Mouse (Mus musculus) embryonic facial prominence, embryonic 12.5 days (tissue): ENCODE data around the gene Gp1bb. TPM values are rescaled to one million over a fixed set of nuclear protein-coding genes. Genes with fewer than 3 reads are reported as not detected.

Experiments used
- ATAC-seq: fragments of 200-750 bp; cut with Nextera tagmentation; 2 replicates; pipeline ENCODE4 v1.8.0; 2017; ENCODE audit not compliant: insufficient number of reproducible peaks, insufficient read depth, low FRiP score, low TSS enrichment
- H3K27ac ChIP-seq: fragments of 300-500 bp; sonication (generic); 2 replicates; pipeline ENCODE4 v1.5.1; 2016; ENCODE audit warnings: mild to moderate bottlenecking
- H3K27me3 ChIP-seq: fragments of 300-500 bp; sonication (generic); 2 replicates; pipeline ENCODE4 v1.6.1; 2016; ENCODE audit warnings: mild to moderate bottlenecking, moderate library complexity
- H3K36me3 ChIP-seq: fragments of 300-500 bp; sonication (generic); 2 replicates; pipeline ENCODE4 v1.6.1; 2016; ENCODE audit warnings: mild to moderate bottlenecking
- H3K4me1 ChIP-seq: fragments of 300-500 bp; sonication (generic); 2 replicates; pipeline ENCODE4 v1.6.1; 2016
- H3K4me2 ChIP-seq: fragments of 300-500 bp; sonication (generic); replicated peaks from 2 replicates; pipeline ENCODE4 v1.6.1; 2016; ENCODE audit warnings: mild to moderate bottlenecking, moderate library complexity
- H3K4me3 ChIP-seq: fragments of 300-500 bp; sonication (generic); 2 replicates; pipeline ENCODE4 v1.5.1; 2016; ENCODE audit warnings: mild to moderate bottlenecking
- H3K9ac ChIP-seq: fragments of 300-500 bp; sonication (generic); 2 replicates; pipeline ENCODE4 v1.6.1; 2016; ENCODE audit warnings: mild to moderate bottlenecking, moderate library complexity
- H3K9me3 ChIP-seq: fragments of 300-500 bp; sonication (generic); 2 replicates; pipeline ENCODE4 v1.6.1; 2016; ENCODE audit warnings: mild to moderate bottlenecking, moderate library complexity
- WGBS: fragments of 180-500 bp; shearing (Covaris S2); methylation state at CpG from one replicate; pipeline ENCODE4 v1.1.7; 2016; 5-methylcytosine and 5-hydroxymethylcytosine counted together
- polyA plus RNA-seq: library from polyadenylated mRNA; unstranded; fragments of >200 nt; fragmentation: Nextera tagmentation; extraction: Ambion mirVana; gene quantifications from 2 replicates; pipeline ENCODE4 v1.2.1, GENCODE M21; 2016

Gene Gp1bb
- polyA plus RNA-seq, 1 experiment from 2014 or later: 4.7 TPM

- Histone ChIP-seq H3K36me3 (no peaks in the 10 kb centered on the region), H3K9ac (no peak overlapping the region), H3K4me1 (no peaks in the 10 kb centered on the region), H3K4me3 (no peak overlapping the region), H3K4me2 (no peak overlapping the region), H3K27ac (no peak overlapping the region), H3K9me3 (no peaks in the 10 kb centered on the region), H3K27me3 (no peaks in the 10 kb centered on the region)
- ATAC-seq: no peak
- 75% methylated on average over 1 of the region's 1 CpGs for WGBS
Measured at GRCm38 (mm10) chr16:18639382-18639929, 17.3 kb upstream of the Gp1bb start.

GRCm38 (mm10) chr16:18638396-18638795, 16.2 kb upstream of the Gp1bb start:
- Histone ChIP-seq H3K27me3 (no peaks in the 10 kb centered on the region), H3K27ac (no peak overlapping the region), H3K4me2 (no peak overlapping the region), H3K4me3 (no peak overlapping the region), H3K9ac (no peak overlapping the region), H3K9me3 (no peaks in the 10 kb centered on the region), H3K4me1 (no peaks in the 10 kb centered on the region), H3K36me3 (no peaks in the 10 kb centered on the region)
- ATAC-seq: no peak
- 45% methylated on average over 2 of the region's 2 CpGs for WGBS

- 37% methylated on average over 3 of the region's 3 CpGs for WGBS
- Histone ChIP-seq H3K9me3 (no peaks in the 10 kb centered on the region), H3K4me2 (no peak overlapping the region), H3K4me3 (no peak overlapping the region), H3K4me1 (no peaks in the 10 kb centered on the region), H3K27me3 (no peaks in the 10 kb centered on the region), H3K9ac (no peak overlapping the region), H3K36me3 (no peaks in the 10 kb centered on the region), H3K27ac (no peak overlapping the region)
- ATAC-seq: no peak
Measured at GRCm38 (mm10) chr16:18636804-18637203, 14.6 kb upstream of the Gp1bb start.

GRCm38 (mm10) chr16:18636401-18636800, 14.2 kb upstream of the Gp1bb start:
- ATAC-seq: no peak

GRCm38 (mm10) chr16:18633333-18633732, 11.1 kb upstream of the Gp1bb start:
- WGBS: 30% methylated on average over 1 of the region's 1 CpGs
- H3K27ac ChIP-seq: no peak overlapping the region
- H3K27me3 ChIP-seq: peaks cover 3% of the 10 kb centered on the region; the same call in 1 of the 2 replicates
- no peaks in the 10 kb centered on the region for H3K36me3 ChIP-seq
- no peak overlapping the region for H3K4me2 ChIP-seq
- no peak overlapping the region for H3K4me3 ChIP-seq
- no peak for ATAC-seq
- H3K9ac ChIP-seq: no peak overlapping the region
- no peaks in the 10 kb centered on the region for H3K9me3 ChIP-seq
- H3K4me1 ChIP-seq: peaks cover 8% of the 10 kb centered on the region

More at GRCm38 (mm10) chr16:18636401-18636800, 14.2 kb upstream of the Gp1bb start:
- Histone ChIP-seq H3K9me3 (no peaks in the 10 kb centered on the region), H3K4me1 (no peaks in the 10 kb centered on the region), H3K9ac (no peak overlapping the region), H3K4me2 (no peak overlapping the region), H3K36me3 (no peaks in the 10 kb centered on the region), H3K27ac (no peak overlapping the region), H3K27me3 (no peaks in the 10 kb centered on the region), H3K4me3 (no peak overlapping the region)
- WGBS: 74% methylated on average over 5 of the region's 5 CpGs

- no peaks in the 10 kb centered on the region for H3K36me3 ChIP-seq
- no peaks in the 10 kb centered on the region for H3K9me3 ChIP-seq
- no peak for ATAC-seq
- peaks cover 13% of the 10 kb centered on the region for H3K4me1 ChIP-seq
- H3K27ac ChIP-seq: 0 out of 2 replicates have a peak overlapping the region, but pooled peaks have one; percentile 3
- peaks cover 6% of the 10 kb centered on the region; the same call in 1 of the 2 replicates for H3K27me3 ChIP-seq
- WGBS: 57% methylated on average over 2 of the region's 2 CpGs
- no peak overlapping the region for H3K4me3 ChIP-seq
- H3K4me2 ChIP-seq: no peak overlapping the region
- H3K9ac ChIP-seq: no peak overlapping the region
Measured at GRCm38 (mm10) chr16:18632816-18633215, 10.6 kb upstream of the Gp1bb start.

- no peak for ATAC-seq
- 58% methylated on average over 3 of the region's 3 CpGs for WGBS
- no peak overlapping the region for H3K4me2 ChIP-seq
- H3K27me3 ChIP-seq: peaks cover 11% of the 10 kb centered on the region
- H3K4me3 ChIP-seq: no peak overlapping the region
- no peak overlapping the region for H3K9ac ChIP-seq
- peaks cover 15% of the 10 kb centered on the region for H3K4me1 ChIP-seq
- no peaks in the 10 kb centered on the region for H3K9me3 ChIP-seq
- no peaks in the 10 kb centered on the region for H3K36me3 ChIP-seq
- no peak overlapping the region for H3K27ac ChIP-seq
Measured at GRCm38 (mm10) chr16:18632059-18632458, 9.9 kb upstream of the Gp1bb start.

GRCm38 (mm10) chr16:18631141-18631540, 8.9 kb upstream of the Gp1bb start:
- no peak overlapping the region for H3K4me2 ChIP-seq
- H3K27me3 ChIP-seq: peaks cover 16% of the 10 kb centered on the region
- no peaks in the 10 kb centered on the region for H3K9me3 ChIP-seq
- 55% methylated on average over 7 of the region's 7 CpGs for WGBS
- no peak for ATAC-seq
- H3K9ac ChIP-seq: no peak overlapping the region
- H3K4me1 ChIP-seq: peaks cover 23% of the 10 kb centered on the region
- no peaks in the 10 kb centered on the region for H3K36me3 ChIP-seq
- H3K4me3 ChIP-seq: no peak overlapping the region
- H3K27ac ChIP-seq: no peak overlapping the region

GRCm38 (mm10) chr16:18630291-18630690, 8.1 kb upstream of the Gp1bb start:
- Histone ChIP-seq H3K4me2 (peak overlapping the region; percentile 81), H3K4me3 (peak overlapping the region; percentile 84), H3K9me3 (no peaks in the 10 kb centered on the region), H3K9ac (peak overlapping the region; percentile 80; the same call in 1 of the 2 replicates), H3K4me1 (peaks cover 29% of the 10 kb centered on the region), H3K27ac (no peak overlapping the region), H3K27me3 (peaks cover 25% of the 10 kb centered on the region), H3K36me3 (no peaks in the 10 kb centered on the region)
- 0 out of 2 replicates have a peak, but pooled peaks have one; percentile 0 for ATAC-seq
- 49% methylated on average over 5 of the region's 5 CpGs for WGBS

- under 1% methylated on average over 82 of the region's 93 CpGs for WGBS
- ATAC-seq: peak; percentile 13
- Histone ChIP-seq H3K27me3 (peaks cover 32% of the 10 kb centered on the region), H3K9me3 (no peaks in the 10 kb centered on the region), H3K4me3 (peak within 1 kb of the TSS; percentile 84), H3K27ac (0 out of 2 replicates have a peak within 1 kb of the TSS, but pooled peaks have one; percentile 30), H3K9ac (peak within 1 kb of the TSS; percentile 80), H3K4me1 (peaks cover 29% of the 10 kb centered on the region), H3K36me3 (peaks cover 5% of the 10 kb centered on the region; the same call in 1 of the 2 replicates), H3K4me2 (peak within 1 kb of the TSS; percentile 81)
Measured at GRCm38 (mm10) chr16:18629390-18630231, 7.4 kb upstream of the Gp1bb start, which contains the start of gene Sept5. Gene Sept5 (minus strand): TSS chr16:18629954.

GRCm38 (mm10) chr16:18628948-18629340, 6.7 kb upstream of the Gp1bb start:
- Histone ChIP-seq H3K27ac (no peak overlapping the region), H3K4me1 (peaks cover 29% of the 10 kb centered on the region)
- WGBS: 33% methylated on average over 2 of the region's 2 CpGs

More at GRCm38 (mm10) chr16:18628948-18629340, 6.7 kb upstream of the Gp1bb start:
- Histone ChIP-seq H3K4me2 (peak overlapping the region; percentile 81), H3K9me3 (no peaks in the 10 kb centered on the region), H3K27me3 (peaks cover 38% of the 10 kb centered on the region), H3K9ac (peak overlapping the region; percentile 80), H3K36me3 (peaks cover 12% of the 10 kb centered on the region), H3K4me3 (peak overlapping the region; percentile 84)
- no peak for ATAC-seq
